Mouse (Mus musculus) kidney, adult 2 months (tissue): ENCODE data around the gene Zfyve27. TPM values are rescaled to one million over a fixed set of nuclear protein-coding genes. Genes with fewer than 3 reads are reported as not detected.

Source experiments
- DNase-seq: peaks from one replicate; pipeline ENCODE4 v3.0.0; 2021
- H3K27ac ChIP-seq: fragments of 200-500 bp; 2 replicates; pipeline ENCODE4 v1.5.1; 2012; ENCODE audit warnings: low read depth, low read length, control low read depth, inconsistent platforms; ENCODE audit not compliant: insufficient read depth
- H3K27me3 ChIP-seq: fragments of 200-500 bp; replicated peaks from 2 replicates; pipeline ENCODE4 v1.6.1; 2012; ENCODE audit warnings: mild to moderate bottlenecking, moderate library complexity, low read length, inconsistent platforms; ENCODE audit not compliant: control insufficient read depth, insufficient read depth
- H3K36me3 ChIP-seq: fragments of 200-500 bp; 2 replicates; pipeline ENCODE4 v1.6.1; 2012; ENCODE audit warnings: mild to moderate bottlenecking, moderate library complexity, low read length, inconsistent platforms; ENCODE audit not compliant: control insufficient read depth, insufficient read depth
- H3K4me1 ChIP-seq: fragments of 200-500 bp; 2 replicates; pipeline ENCODE4 v1.6.1; 2011; ENCODE audit warnings: low read length; ENCODE audit not compliant: control insufficient read depth, insufficient read depth
- H3K4me3 ChIP-seq: fragments of 200-500 bp; 2 replicates; pipeline ENCODE4 v1.5.1; 2011; ENCODE audit warnings: mild to moderate bottlenecking, low read depth, low read length, control low read depth; ENCODE audit not compliant: insufficient read depth
- CTCF ChIP-seq: fragments of 200-500 bp; conservative IDR thresholded peaks from 2 replicates; pipeline ENCODE4 v1.5.1; 2011; ENCODE audit warnings: low read depth, mild to moderate bottlenecking, control low read depth, low read length, moderate library complexity, mixed read lengths; ENCODE audit not compliant: insufficient read depth, insufficient read length
- POLR2A ChIP-seq: fragments of 200-500 bp; IDR thresholded peaks from one replicate; pipeline ENCODE4 v1.6.1; 2011; ENCODE audit warnings: low read depth, low read length, control low read depth
- WGBS: fragments of 180-500 bp; shearing (Covaris S2); methylation state at CpG from one replicate; pipeline ENCODE4 v1.1.7; 2018; 5-methylcytosine and 5-hydroxymethylcytosine counted together
- polyA plus RNA-seq: library from polyadenylated mRNA; depleted of rRNA; stranded (reverse); fragments of >200 nt; gene quantifications from 2 replicates; pipeline ENCODE4 v1.2.3, GENCODE M21; 2012; rRNA removed

Zfyve27 gene
- polyA plus RNA-seq, 1 experiment: 30.7 TPM

DNA sequence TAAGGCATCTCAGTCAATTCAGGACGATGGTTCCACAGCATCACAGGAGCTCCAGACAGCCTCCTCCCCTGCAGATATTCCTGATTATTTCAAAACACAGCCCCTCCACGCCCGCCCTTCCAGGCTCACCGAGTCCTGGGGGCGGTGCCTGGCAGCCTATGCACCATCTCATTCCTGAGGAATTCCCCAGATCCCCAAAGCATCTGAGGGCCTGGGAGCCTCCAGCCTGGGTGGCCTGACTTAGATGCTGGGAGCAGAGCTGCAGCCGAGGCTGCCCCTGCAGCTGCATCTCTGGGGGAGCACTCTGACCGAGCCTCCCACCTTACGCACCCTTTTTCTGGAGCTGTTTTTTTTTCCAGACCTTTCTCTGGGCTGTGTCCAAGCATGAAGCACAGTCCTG, 77.1 kb downstream of the Zfyve27 start:
- TF ChIP-seq POLR2A: no peak
- TF ChIP-seq CTCF: no peak
- 53% methylated on average over 8 of the region's 8 CpGs for WGBS

DNA sequence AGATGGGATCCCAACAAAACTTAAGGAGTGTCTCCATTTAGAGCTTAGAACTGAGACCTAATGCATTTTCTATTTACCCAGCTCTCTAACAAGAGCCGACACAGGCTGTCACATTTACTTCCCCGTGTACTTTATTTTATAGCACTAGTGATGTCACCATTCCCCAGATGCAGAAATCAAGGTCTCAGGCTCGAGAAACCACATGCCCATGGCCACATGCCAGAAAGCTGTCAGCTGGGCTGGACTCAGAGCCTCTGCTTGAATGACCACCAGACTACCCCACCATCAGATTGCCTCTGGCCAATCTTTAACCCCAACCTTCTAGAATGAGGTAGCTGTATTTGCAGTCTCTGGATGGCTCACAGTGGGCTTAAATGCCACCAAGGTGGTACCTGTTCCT, 79.7 kb downstream of the Zfyve27 start:
- Histone ChIP-seq H3K4me1 (no peaks in the 10 kb centered on the region), H3K36me3 (no peaks in the 10 kb centered on the region), H3K27me3 (no peaks in the 10 kb centered on the region), H3K27ac (no peak overlapping the region), H3K4me3 (no peak overlapping the region)
- WGBS: 36% methylated on average over 3 of the region's 3 CpGs
- no peak for DNase-seq
- TF ChIP-seq CTCF (no peak), POLR2A (no peak)

More for the DNA sequence above, 77.1 kb downstream of the Zfyve27 start:
- H3K4me3 ChIP-seq: no peak overlapping the region
- H3K4me1 ChIP-seq: no peaks in the 10 kb centered on the region
- no peaks in the 10 kb centered on the region for H3K36me3 ChIP-seq
- no peak for DNase-seq
- H3K27ac ChIP-seq: no peak overlapping the region
- no peaks in the 10 kb centered on the region for H3K27me3 ChIP-seq

Other genes starting within 250 kb of the Zfyve27 start
- 11.8 and 15.2 TPM in 2 replicates for gene Exosc1, start 230.5 kb upstream of the Zfyve27 start, polyA plus RNA-seq
- 74.2 and 78.7 TPM in 2 replicates for gene Zdhhc16, start 230.5 kb upstream of the Zfyve27 start, polyA plus RNA-seq
- gene Mms19, start 182.8 kb upstream of the Zfyve27 start, polyA plus RNA-seq: 54.9 and 56.1 TPM in 2 replicates
- gene Ubtd1, start 182.2 kb upstream of the Zfyve27 start, polyA plus RNA-seq: 23.0 and 28.2 TPM in 2 replicates
- 0.14 and 2.2 TPM in 2 replicates for gene Ankrd2, start 128.0 kb upstream of the Zfyve27 start, polyA plus RNA-seq
- 167 and 177 TPM in 2 replicates for gene Hoga1, start 118.3 kb upstream of the Zfyve27 start, polyA plus RNA-seq
- 3.6 and 5.1 TPM in 2 replicates for gene 4933411K16Rik, start 111.7 kb upstream of the Zfyve27 start, polyA plus RNA-seq
- 25.9 and 26.3 TPM in 2 replicates for gene Morn4, start 77.6 kb upstream of the Zfyve27 start, polyA plus RNA-seq
- gene Pi4k2a, start 73.5 kb upstream of the Zfyve27 start, polyA plus RNA-seq: 41.7 and 45.4 TPM in 2 replicates
- 17.5 and 19.5 TPM in 2 replicates for gene Avpi1, start 34.9 kb upstream of the Zfyve27 start, polyA plus RNA-seq
- gene Marveld1, start 16.6 kb upstream of the Zfyve27 start, polyA plus RNA-seq: 44.6 and 53.2 TPM in 2 replicates
- 3.6 and 4.8 TPM in 2 replicates for gene Sfrp5, start 38.3 kb downstream of the Zfyve27 start, polyA plus RNA-seq
- 0.14 and 0.20 TPM in 2 replicates for gene Golga7b, start 83.6 kb downstream of the Zfyve27 start, polyA plus RNA-seq